Mouse (Mus musculus) heart, embryonic 11.5 days (tissue): ENCODE results near the gene Nhs. TPM values are rescaled to one million over a fixed set of nuclear protein-coding genes. Genes with fewer than 3 reads are reported as not detected.

ENCODE experiments used
- ATAC-seq: fragments of 200-750 bp; cut with Nextera tagmentation; replicated peaks from 2 replicates; pipeline ENCODE4 v1.8.0; 2017; ENCODE audit warnings: moderate library complexity; ENCODE audit not compliant: insufficient number of reproducible peaks, low FRiP score, low TSS enrichment
- H3K27ac ChIP-seq: fragments of 300-500 bp; sonication (generic); 2 replicates; pipeline ENCODE4 v1.5.1; 2014; ENCODE audit warnings: mild to moderate bottlenecking, low read depth, low read length
- H3K27me3 ChIP-seq: fragments of 300-500 bp; sonication (generic); 2 replicates; pipeline ENCODE4 v1.6.1; 2014; ENCODE audit warnings: mild to moderate bottlenecking, low read length, mixed read lengths; ENCODE audit not compliant: control insufficient read depth, insufficient read depth
- H3K36me3 ChIP-seq: fragments of 300-500 bp; sonication (generic); 2 replicates; pipeline ENCODE4 v1.6.1; 2014; ENCODE audit warnings: mild to moderate bottlenecking, low read length, moderate library complexity, mixed read lengths; ENCODE audit not compliant: control insufficient read depth, insufficient read depth
- H3K4me1 ChIP-seq: fragments of 300-500 bp; sonication (generic); 2 replicates; pipeline ENCODE4 v1.6.1; 2014; ENCODE audit warnings: low read length; ENCODE audit not compliant: control insufficient read depth, insufficient read depth
- H3K4me2 ChIP-seq: fragments of 300-500 bp; sonication (generic); 2 replicates; pipeline ENCODE4 v1.6.1; 2014; ENCODE audit warnings: mild to moderate bottlenecking, moderate library complexity
- H3K4me3 ChIP-seq: fragments of 300-500 bp; sonication (generic); 2 replicates; pipeline ENCODE4 v1.5.1; 2014; ENCODE audit warnings: low read depth, low read length
- H3K9ac ChIP-seq: fragments of 300-500 bp; sonication (generic); 2 replicates; pipeline ENCODE4 v1.6.1; 2014; ENCODE audit warnings: mild to moderate bottlenecking, low read depth, low read length, moderate library complexity
- H3K9me3 ChIP-seq: fragments of 300-500 bp; sonication (generic); replicated peaks from 2 replicates; pipeline ENCODE4 v1.6.1; 2016; ENCODE audit warnings: low read length; ENCODE audit not compliant: control insufficient read depth
- WGBS: fragments of 180-500 bp; shearing (Covaris S2); extraction: QIAGEN DNeasy Blood & Tissue Kit; methylation state at CpG from one replicate; pipeline ENCODE4 v1.1.7; 2014; ENCODE audit not compliant: insufficient replicate concordance; 5-methylcytosine and 5-hydroxymethylcytosine counted together
- polyA plus RNA-seq: library from polyadenylated mRNA; unstranded; fragments of >200 nt; fragmentation: Nextera tagmentation; extraction: Ambion mirVana; gene quantifications from 2 replicates; pipeline ENCODE4 v1.2.1, GENCODE M21; 2014

The Nhs gene
- polyA plus RNA-seq, 1 experiment from 2014 or later: 1.3 TPM

- H3K4me3 ChIP-seq: no peak overlapping the region
- H3K36me3 ChIP-seq: no peaks in the 10 kb centered on the region
- H3K9ac ChIP-seq: no peak overlapping the region
- no peaks in the 10 kb centered on the region; the same call in 1 of the 2 replicates for H3K27me3 ChIP-seq
- no peak overlapping the region for H3K27ac ChIP-seq
- H3K9me3 ChIP-seq: no peaks in the 10 kb centered on the region
- ATAC-seq: no peak
- 84% methylated on average over 4 of the region's 4 CpGs for WGBS
- no peaks in the 10 kb centered on the region for H3K4me1 ChIP-seq
- H3K4me2 ChIP-seq: no peak overlapping the region
These were observed 72.2 kb downstream of the Nhs start for GRCm38 (mm10) chrX:162087291-162087690.

- ATAC-seq: no peak
- H3K27ac ChIP-seq: no peak overlapping the region
- H3K4me1 ChIP-seq: no peaks in the 10 kb centered on the region
- no peaks in the 10 kb centered on the region; the same call in 1 of the 2 replicates for H3K27me3 ChIP-seq
- no peak overlapping the region for H3K4me3 ChIP-seq
- no peaks in the 10 kb centered on the region for H3K36me3 ChIP-seq
- H3K4me2 ChIP-seq: no peak overlapping the region
- no peak overlapping the region for H3K9ac ChIP-seq
- 66% methylated on average over 1 of the region's 1 CpGs for WGBS
- no peaks in the 10 kb centered on the region for H3K9me3 ChIP-seq
These were observed 73.7 kb downstream of the Nhs start for GRCm38 (mm10) chrX:162085897-162086200.

GRCm38 (mm10) chrX:162085062-162085896 is 74.3 kb downstream of the Nhs start:
- Histone ChIP-seq H3K27me3 (no peaks in the 10 kb centered on the region; the same call in 1 of the 2 replicates), H3K9me3 (no peaks in the 10 kb centered on the region), H3K4me2 (no peak overlapping the region), H3K4me3 (no peak overlapping the region), H3K9ac (no peak overlapping the region), H3K27ac (no peak overlapping the region), H3K36me3 (no peaks in the 10 kb centered on the region), H3K4me1 (no peaks in the 10 kb centered on the region)
- 67% methylated on average over 4 of the region's 4 CpGs for WGBS
- no peak for ATAC-seq

GRCm38 (mm10) chrX:162063164-162063563 is 96.4 kb downstream of the Nhs start:
- no peak for ATAC-seq
- Histone ChIP-seq H3K4me2 (no peak overlapping the region), H3K9me3 (no peaks in the 10 kb centered on the region), H3K36me3 (no peaks in the 10 kb centered on the region), H3K27me3 (peaks cover 3% of the 10 kb centered on the region; the same call in 1 of the 2 replicates), H3K4me3 (no peak overlapping the region), H3K27ac (no peak overlapping the region), H3K4me1 (no peaks in the 10 kb centered on the region), H3K9ac (no peak overlapping the region)
- 46% methylated on average over 2 of the region's 2 CpGs for WGBS

GRCm38 (mm10) chrX:162055635-162056034 is 103.9 kb downstream of the Nhs start:
- no peak overlapping the region for H3K4me3 ChIP-seq
- H3K4me2 ChIP-seq: no peak overlapping the region
- H3K4me1 ChIP-seq: no peaks in the 10 kb centered on the region
- no peaks in the 10 kb centered on the region for H3K9me3 ChIP-seq
- ATAC-seq: no peak
- no peak overlapping the region for H3K27ac ChIP-seq
- H3K36me3 ChIP-seq: no peaks in the 10 kb centered on the region
- no peaks in the 10 kb centered on the region for H3K27me3 ChIP-seq
- 63% methylated on average over 2 of the region's 2 CpGs for WGBS
- H3K9ac ChIP-seq: no peak overlapping the region

- 59% methylated on average over 5 of the region's 5 CpGs for WGBS
- H3K27me3 ChIP-seq: no peaks in the 10 kb centered on the region
- ATAC-seq: no peak
These were observed 106.0 kb downstream of the Nhs start for GRCm38 (mm10) chrX:162053566-162053965.

GRCm38 (mm10) chrX:162052534-162052933 is 107.0 kb downstream of the Nhs start:
- no peak overlapping the region for H3K27ac ChIP-seq
- no peak overlapping the region for H3K4me3 ChIP-seq
- 80% methylated on average over 1 of the region's 1 CpGs for WGBS
- H3K4me1 ChIP-seq: no peaks in the 10 kb centered on the region
- no peak overlapping the region for H3K4me2 ChIP-seq
- ATAC-seq: no peak
- no peak overlapping the region for H3K9ac ChIP-seq
- H3K9me3 ChIP-seq: no peaks in the 10 kb centered on the region
- no peaks in the 10 kb centered on the region for H3K36me3 ChIP-seq
- H3K27me3 ChIP-seq: no peaks in the 10 kb centered on the region

More at GRCm38 (mm10) chrX:162053566-162053965, 106.0 kb downstream of the Nhs start:
- no peak overlapping the region for H3K27ac ChIP-seq
- no peak overlapping the region for H3K4me3 ChIP-seq
- no peak overlapping the region for H3K4me2 ChIP-seq
- H3K4me1 ChIP-seq: no peaks in the 10 kb centered on the region
- no peaks in the 10 kb centered on the region for H3K9me3 ChIP-seq
- H3K9ac ChIP-seq: no peak overlapping the region
- no peaks in the 10 kb centered on the region for H3K36me3 ChIP-seq

- H3K36me3 ChIP-seq: no peaks in the 10 kb centered on the region
- ATAC-seq: no peak
- no peak overlapping the region for H3K4me3 ChIP-seq
- 82% methylated on average over 2 of the region's 2 CpGs for WGBS
- no peaks in the 10 kb centered on the region for H3K9me3 ChIP-seq
- no peaks in the 10 kb centered on the region for H3K4me1 ChIP-seq
- no peaks in the 10 kb centered on the region for H3K27me3 ChIP-seq
- H3K9ac ChIP-seq: no peak overlapping the region
- no peak overlapping the region for H3K27ac ChIP-seq
- no peak overlapping the region for H3K4me2 ChIP-seq
These were observed 109.9 kb downstream of the Nhs start for GRCm38 (mm10) chrX:162049616-162050015.

GRCm38 (mm10) chrX:162045527-162045926 is 114.0 kb downstream of the Nhs start:
- ATAC-seq: no peak
- Histone ChIP-seq H3K9ac (no peak overlapping the region), H3K27ac (no peak overlapping the region), H3K27me3 (no peaks in the 10 kb centered on the region), H3K4me2 (no peak overlapping the region), H3K4me3 (no peak overlapping the region), H3K36me3 (no peaks in the 10 kb centered on the region), H3K4me1 (no peaks in the 10 kb centered on the region), H3K9me3 (no peaks in the 10 kb centered on the region)
- 68% methylated on average over 2 of the region's 2 CpGs for WGBS
